Mouse (Mus musculus) forebrain, embryonic 16.5 days (tissue): Measurements from ENCODE around the gene Ints4. TPM values are rescaled to one million over a fixed set of nuclear protein-coding genes. Genes with fewer than 3 reads are reported as not detected.

Source experiments
- ATAC-seq: fragments of 200-750 bp; cut with Nextera tagmentation; 2 replicates; pipeline ENCODE4 v1.8.0; 2017; ENCODE audit warnings: mild to moderate bottlenecking, moderate library complexity
- H3K27ac ChIP-seq: fragments of 300-500 bp; sonication (generic); 2 replicates; pipeline ENCODE4 v1.5.1; 2014; ENCODE audit warnings: low read length, control low read depth
- H3K27me3 ChIP-seq: fragments of 300-500 bp; sonication (generic); replicated peaks from 2 replicates; pipeline ENCODE4 v1.6.1; 2014; ENCODE audit warnings: low read length; ENCODE audit not compliant: control insufficient read depth, insufficient read depth
- H3K36me3 ChIP-seq: fragments of 300-500 bp; sonication (generic); 2 replicates; pipeline ENCODE4 v1.6.1; 2014; ENCODE audit not compliant: control insufficient read depth, insufficient read depth
- H3K4me1 ChIP-seq: fragments of 300-500 bp; sonication (generic); replicated peaks from 2 replicates; pipeline ENCODE4 v1.6.1; 2014; ENCODE audit warnings: low read length; ENCODE audit not compliant: control insufficient read depth, insufficient read depth
- H3K4me2 ChIP-seq: fragments of 300-500 bp; sonication (generic); 2 replicates; pipeline ENCODE4 v1.6.1; 2014; ENCODE audit warnings: mild to moderate bottlenecking, low read length, control low read depth
- H3K4me3 ChIP-seq: fragments of 300-500 bp; sonication (generic); replicated peaks from 2 replicates; pipeline ENCODE4 v1.5.1; 2014; ENCODE audit warnings: mild to moderate bottlenecking, low read length, control low read depth
- H3K9ac ChIP-seq: fragments of 300-500 bp; sonication (generic); replicated peaks from 2 replicates; pipeline ENCODE4 v1.6.1; 2014; ENCODE audit warnings: low read depth, low read length, control low read depth
- H3K9me3 ChIP-seq: fragments of 300-500 bp; sonication (generic); 2 replicates; pipeline ENCODE4 v1.6.1; 2016; ENCODE audit warnings: low read length; ENCODE audit not compliant: control insufficient read depth
- WGBS: fragments of 180-500 bp; shearing (Covaris S2); extraction: QIAGEN DNeasy Blood & Tissue Kit; methylation state at CpG from one replicate; pipeline ENCODE4 v1.1.7; 2014; 5-methylcytosine and 5-hydroxymethylcytosine counted together
- polyA plus RNA-seq: library from polyadenylated mRNA; unstranded; fragments of >200 nt; fragmentation: Nextera tagmentation; extraction: Ambion mirVana; gene quantifications from 2 replicates; pipeline ENCODE4 v1.2.1, GENCODE M21; 2015

The Ints4 gene
- polyA plus RNA-seq, 1 experiment from 2014 or later = 47.6 TPM

DNA sequence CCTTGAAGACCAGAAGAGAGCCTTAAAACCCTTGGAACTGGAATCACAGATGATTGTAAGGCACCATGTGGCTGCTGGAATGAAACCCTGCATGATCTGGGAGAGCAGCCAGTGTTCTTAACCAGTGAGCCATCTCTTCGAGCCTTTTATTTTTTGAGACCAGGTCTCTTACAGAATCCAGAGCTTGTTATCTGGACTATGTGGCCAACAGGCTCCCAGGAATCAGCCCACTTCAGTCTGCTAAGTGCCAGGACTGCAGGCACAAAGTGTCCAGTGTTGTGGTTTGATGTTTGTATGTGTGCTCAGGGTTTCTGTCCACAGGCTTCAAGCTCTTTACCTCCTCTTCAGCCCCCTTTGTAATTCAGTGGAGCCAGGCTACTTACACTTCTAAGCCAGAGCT lies 34.0 kb downstream of the Ints4 start:
- H3K4me2 ChIP-seq = no peak overlapping the region
- H3K9ac ChIP-seq = no peak overlapping the region
- H3K27ac ChIP-seq = no peak overlapping the region
- no peak overlapping the region for H3K4me3 ChIP-seq
- WGBS = 45% methylated on average over 1 of the region's 1 CpGs
- H3K9me3 ChIP-seq = no peaks in the 10 kb centered on the region
- peak; percentile 61 for ATAC-seq
- no peaks in the 10 kb centered on the region for H3K27me3 ChIP-seq
- peaks cover 10% of the 10 kb centered on the region for H3K4me1 ChIP-seq
- H3K36me3 ChIP-seq = peaks cover 22% of the 10 kb centered on the region

DNA sequence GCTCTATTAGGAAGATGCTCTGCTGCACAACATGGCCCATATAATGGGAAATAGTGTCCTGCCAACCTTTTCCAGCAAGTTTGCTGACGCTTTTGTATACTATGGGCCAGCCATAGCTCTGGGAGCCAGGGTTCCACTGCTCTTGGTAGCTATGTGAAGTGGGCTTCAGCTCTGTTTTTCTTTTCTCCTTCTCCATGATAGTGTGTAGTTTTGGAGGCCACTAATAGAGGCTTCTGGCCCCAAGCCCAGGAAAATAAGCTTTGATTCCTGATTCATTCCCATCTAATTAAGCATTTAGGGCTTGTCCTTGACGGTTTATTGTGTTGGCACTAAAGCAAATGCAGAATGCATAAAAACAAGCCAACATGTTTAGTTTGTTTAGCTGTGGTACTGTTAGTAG lies 39.2 kb downstream of the Ints4 start:
- H3K27ac ChIP-seq = peak overlapping the region; percentile 44
- no peak overlapping the region for H3K9ac ChIP-seq
- ATAC-seq = peak; percentile 88
- H3K36me3 ChIP-seq = peaks cover 19% of the 10 kb centered on the region
- H3K4me2 ChIP-seq = no peak overlapping the region
- no peaks in the 10 kb centered on the region for H3K27me3 ChIP-seq
- H3K9me3 ChIP-seq = no peaks in the 10 kb centered on the region
- WGBS = 21% methylated on average over 2 of the region's 2 CpGs
- H3K4me3 ChIP-seq = no peak overlapping the region
- H3K4me1 ChIP-seq = peaks cover 8% of the 10 kb centered on the region

DNA sequence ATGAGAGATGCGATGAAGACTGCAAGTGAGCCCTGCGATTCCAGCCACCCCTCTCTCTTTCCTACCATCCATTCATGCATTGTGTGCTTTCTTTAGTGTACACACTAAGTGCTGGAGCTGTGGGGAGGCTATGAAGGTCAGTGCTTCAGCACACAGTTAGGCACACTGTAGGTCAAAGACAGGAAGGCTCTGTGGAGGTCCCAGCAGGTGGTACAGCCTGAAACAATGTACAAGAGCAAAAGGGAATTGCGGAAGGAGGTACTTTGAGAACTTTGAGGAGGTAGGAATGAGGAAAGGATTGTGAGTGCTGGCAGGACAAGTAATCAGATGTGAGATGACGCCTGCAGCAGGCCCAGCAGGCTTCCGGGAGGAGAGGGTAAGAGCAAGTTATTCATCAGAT lies 54.8 kb downstream of the Ints4 start:
- Histone ChIP-seq H3K4me1 (no peaks in the 10 kb centered on the region), H3K4me2 (no peak overlapping the region), H3K4me3 (no peak overlapping the region), H3K9me3 (peaks cover 2% of the 10 kb centered on the region; the same call in 1 of the 2 replicates), H3K9ac (no peak overlapping the region), H3K36me3 (peaks cover 29% of the 10 kb centered on the region), H3K27ac (no peak overlapping the region), H3K27me3 (no peaks in the 10 kb centered on the region)
- no peak for ATAC-seq
- WGBS = 75% methylated on average over 5 of the region's 5 CpGs

GRCm38 (mm10) chr7:97536571-97536970 lies 55.8 kb downstream of the Ints4 start:
- Histone ChIP-seq H3K4me1 (no peaks in the 10 kb centered on the region), H3K4me3 (no peak overlapping the region), H3K36me3 (peaks cover 23% of the 10 kb centered on the region), H3K4me2 (no peak overlapping the region), H3K9ac (no peak overlapping the region), H3K9me3 (no peaks in the 10 kb centered on the region), H3K27me3 (no peaks in the 10 kb centered on the region), H3K27ac (no peak overlapping the region)
- ATAC-seq = no peak
- 93% methylated on average over 5 of the region's 5 CpGs for WGBS

DNA sequence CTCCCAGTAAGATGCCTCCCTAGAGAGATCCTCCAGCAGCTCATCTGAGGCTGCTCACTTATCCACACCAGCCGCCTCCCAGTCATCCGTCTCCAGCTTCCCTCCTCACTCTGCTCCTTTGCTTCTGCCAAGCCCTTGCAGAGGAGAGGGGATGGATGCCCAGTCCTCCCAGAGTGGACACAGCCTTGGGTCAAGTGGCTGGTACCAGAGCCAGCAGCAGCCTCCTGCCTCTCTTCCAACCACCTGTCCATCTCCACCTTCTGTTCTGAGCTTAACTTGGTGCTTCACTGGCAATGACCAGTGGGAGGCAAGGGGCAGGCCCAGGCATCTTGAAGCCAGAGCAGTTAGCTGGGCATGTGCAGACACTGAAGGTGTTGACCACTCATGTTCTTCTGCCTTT lies 65.7 kb downstream of the Ints4 start:
- WGBS = 86% methylated on average over 2 of the region's 2 CpGs
- ATAC-seq = no peak
- Histone ChIP-seq H3K36me3 (peaks cover 6% of the 10 kb centered on the region; the same call in 1 of the 2 replicates), H3K9ac (no peak overlapping the region), H3K4me3 (no peak overlapping the region), H3K27me3 (no peaks in the 10 kb centered on the region), H3K4me1 (no peaks in the 10 kb centered on the region), H3K27ac (no peak overlapping the region), H3K9me3 (no peaks in the 10 kb centered on the region), H3K4me2 (no peak overlapping the region)

- H3K4me1 ChIP-seq = no peaks in the 10 kb centered on the region
- no peak overlapping the region for H3K4me2 ChIP-seq
- no peak overlapping the region for H3K9ac ChIP-seq
- no peak overlapping the region for H3K27ac ChIP-seq
- H3K27me3 ChIP-seq = no peaks in the 10 kb centered on the region
- ATAC-seq = no peak
- 96% methylated on average over 10 of the region's 10 CpGs for WGBS
- no peaks in the 10 kb centered on the region for H3K36me3 ChIP-seq
- H3K9me3 ChIP-seq = no peaks in the 10 kb centered on the region
- H3K4me3 ChIP-seq = no peak overlapping the region
Observed at GRCm38 (mm10) chr7:97549301-97549700, 68.5 kb downstream of the Ints4 start.

DNA sequence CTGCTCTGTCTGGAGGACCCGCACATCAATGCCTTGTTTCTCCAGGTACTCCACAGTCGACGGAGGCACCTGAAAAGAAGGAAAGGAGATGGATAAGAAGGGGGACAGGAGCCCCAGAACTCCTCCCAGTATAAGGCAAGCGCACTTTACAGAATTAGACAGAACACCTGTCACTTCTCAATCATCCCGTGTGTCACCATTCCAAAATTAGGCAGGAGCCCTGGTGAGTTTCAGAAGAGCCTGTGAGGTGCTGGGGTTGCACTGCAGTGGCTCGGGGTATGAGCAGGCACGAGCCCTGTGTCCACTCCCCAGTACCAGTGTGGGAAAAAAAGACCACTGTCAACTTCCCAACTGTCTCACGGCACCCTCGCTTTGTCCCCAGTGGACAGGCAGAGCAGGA lies 69.9 kb downstream of the Ints4 start:
- Histone ChIP-seq H3K27me3 (no peaks in the 10 kb centered on the region), H3K4me2 (no peak overlapping the region), H3K4me1 (no peaks in the 10 kb centered on the region), H3K9me3 (no peaks in the 10 kb centered on the region), H3K9ac (no peak overlapping the region), H3K4me3 (no peak overlapping the region), H3K27ac (no peak overlapping the region), H3K36me3 (no peaks in the 10 kb centered on the region)
- WGBS = 96% methylated on average over 9 of the region's 9 CpGs
- no peak for ATAC-seq

DNA sequence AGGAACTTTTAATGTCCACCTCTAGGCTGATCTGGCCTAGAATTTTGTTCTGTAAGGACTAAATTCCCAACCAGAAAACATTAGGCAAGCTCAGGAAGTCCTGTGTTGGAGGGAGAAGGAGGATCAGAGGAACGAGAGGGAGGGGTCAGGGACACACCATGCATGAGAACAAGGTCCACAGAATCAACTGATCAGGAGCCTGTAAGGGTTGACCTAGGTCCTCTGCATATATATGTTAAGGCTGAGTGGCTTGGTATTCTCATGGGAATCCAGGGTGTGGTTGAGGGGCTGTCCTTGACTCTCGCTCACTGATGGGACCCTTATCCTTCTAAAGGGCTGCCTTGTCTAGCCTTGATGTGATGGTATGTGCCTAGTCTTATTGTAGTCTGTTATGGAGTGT lies 82.8 kb downstream of the Ints4 start:
- Histone ChIP-seq H3K9me3 (no peaks in the 10 kb centered on the region), H3K9ac (no peak overlapping the region), H3K27me3 (no peaks in the 10 kb centered on the region), H3K4me3 (no peak overlapping the region), H3K4me1 (no peaks in the 10 kb centered on the region), H3K36me3 (0 out of 2 replicates have a peak, but pooled peaks cover 2% of the 10 kb centered on the region), H3K27ac (no peak overlapping the region), H3K4me2 (no peak overlapping the region)
- WGBS = 92% methylated on average over 2 of the region's 2 CpGs
- ATAC-seq = no peak

DNA sequence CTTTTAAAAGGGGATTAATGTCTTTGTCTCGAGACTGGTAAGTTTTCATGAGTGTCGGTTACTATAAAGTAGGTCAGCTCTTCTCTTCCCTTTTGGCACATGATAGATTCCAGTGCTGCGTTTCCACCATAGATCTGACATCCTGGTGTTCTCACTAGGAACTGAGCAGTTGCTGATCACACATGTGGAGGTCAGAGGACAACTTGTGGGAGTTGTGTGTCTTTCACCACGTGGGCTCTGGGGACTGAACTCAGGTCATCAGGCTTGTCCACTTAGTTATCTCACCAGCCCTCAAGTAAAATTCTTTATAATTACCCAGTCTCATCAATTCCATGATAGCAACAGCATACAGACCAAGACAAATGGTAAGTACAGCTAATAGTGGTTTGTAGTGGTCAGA lies 88.6 kb downstream of the Ints4 start:
- H3K36me3 ChIP-seq = 0 out of 2 replicates have a peak, but pooled peaks cover 2% of the 10 kb centered on the region
- no peak overlapping the region for H3K4me2 ChIP-seq
- H3K27me3 ChIP-seq = no peaks in the 10 kb centered on the region
- WGBS = 85% methylated on average over 4 of the region's 4 CpGs
- no peak overlapping the region for H3K9ac ChIP-seq
- H3K9me3 ChIP-seq = no peaks in the 10 kb centered on the region
- ATAC-seq = no peak
- no peaks in the 10 kb centered on the region for H3K4me1 ChIP-seq
- no peak overlapping the region for H3K4me3 ChIP-seq
- H3K27ac ChIP-seq = no peak overlapping the region

DNA sequence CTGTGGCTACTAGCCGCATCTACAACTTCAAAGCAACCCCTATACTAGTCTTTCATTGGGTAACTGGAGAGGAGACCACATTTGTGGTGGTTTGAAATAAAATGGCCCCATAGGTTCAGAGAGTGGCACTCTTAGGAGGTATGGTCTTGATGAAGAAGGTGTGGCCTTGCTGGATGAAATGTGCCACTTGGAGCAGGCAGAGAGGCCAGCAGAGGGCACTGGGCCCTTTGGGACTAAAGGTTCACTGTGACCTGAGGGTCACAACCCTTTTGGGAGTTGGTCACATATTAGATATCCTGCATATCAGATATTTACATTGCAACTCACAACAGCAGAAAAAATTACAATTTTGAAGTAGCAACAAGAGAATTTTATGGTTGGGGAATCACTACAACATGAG lies 89.6 kb downstream of the Ints4 start:
- Histone ChIP-seq H3K27me3 (no peaks in the 10 kb centered on the region), H3K4me3 (no peak overlapping the region), H3K4me1 (no peaks in the 10 kb centered on the region), H3K27ac (no peak overlapping the region), H3K9me3 (no peaks in the 10 kb centered on the region), H3K36me3 (0 out of 2 replicates have a peak, but pooled peaks cover 2% of the 10 kb centered on the region), H3K9ac (no peak overlapping the region), H3K4me2 (no peak overlapping the region)
- 89% methylated on average over 1 of the region's 1 CpGs for WGBS
- ATAC-seq = no peak
